Mouse (Mus musculus): ENCODE measurements around the gene Dnaaf3.
A peak's percentile ranks its signal among the peaks of the same experiment; 100 is the strongest.

GRCm38 (mm10) chr7:4479674-4480073 is 52.6 kb downstream of the Dnaaf3 start:
- TF ChIP-seq CTCF (IDR thresholded peaks at IDR 0.05; ENCODE audit: borderline replicate concordance, insufficient read depth, low read depth, low read length) (peak; percentile 63), POLR2A (IDR thresholded peaks at IDR 0.05; ENCODE audit: borderline replicate concordance, insufficient read depth, low read length) (no peak)

Measured in cerebellum, adult 2 months (tissue).